Mouse (Mus musculus): ENCODE measurements around the gene Cnot1. TPM values are rescaled to one million over a fixed set of nuclear protein-coding genes. Genes with fewer than 3 reads are reported as not detected.

The Cnot1 gene
- total and polyA plus RNA-seq, 2 experiments from 2014 or later: 25.4 to 141 TPM

DNA sequence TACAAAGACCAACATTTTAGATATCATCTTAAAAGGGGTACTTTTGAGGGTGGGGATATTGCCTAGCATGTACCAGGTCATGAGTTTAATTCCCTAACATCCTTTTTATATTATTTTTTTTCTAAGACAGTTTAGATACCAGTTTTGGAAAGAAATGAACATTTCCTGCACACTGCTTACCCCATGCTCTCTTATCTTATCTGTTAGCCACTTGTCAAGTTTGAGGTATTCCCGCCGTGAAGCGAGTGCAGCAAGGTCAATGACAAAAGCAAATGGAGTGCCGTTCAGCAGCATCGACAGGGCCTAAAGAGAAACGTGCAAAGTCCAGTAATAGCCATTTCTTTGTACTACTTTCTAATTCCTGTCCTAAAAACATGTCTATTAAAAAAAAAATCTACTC is 46.9 kb downstream of the Cnot1 start:
- Histone ChIP-seq H3K4me3 (ENCODE audit: low read length) (no peak overlapping the region), H3K9me3 (ENCODE audit: low read length) (no peaks in the 10 kb centered on the region), H3K27ac (no peak overlapping the region), H3K9ac (replicated peaks; ENCODE audit: low read length) (no peak overlapping the region), H3K36me3 (ENCODE audit: insufficient read depth, low read length) (peaks cover 43% of the 10 kb centered on the region), H3K4me2 (ENCODE audit: low read depth, low read length) (no peak overlapping the region), H3K4me1 (ENCODE audit: insufficient read depth, low read length) (no peaks in the 10 kb centered on the region), H3K27me3 (ENCODE audit: insufficient read depth, low read length) (no peaks in the 10 kb centered on the region)
- no peak for ATAC-seq
- DNase-seq (ENCODE audit: low spot score): no peak
- no peak for TF ChIP-seq CTCF (IDR thresholded peaks at IDR 0.05; ENCODE audit: low read depth)
- WGBS: 95% methylated on average over 6 of the region's 6 CpGs

DNA sequence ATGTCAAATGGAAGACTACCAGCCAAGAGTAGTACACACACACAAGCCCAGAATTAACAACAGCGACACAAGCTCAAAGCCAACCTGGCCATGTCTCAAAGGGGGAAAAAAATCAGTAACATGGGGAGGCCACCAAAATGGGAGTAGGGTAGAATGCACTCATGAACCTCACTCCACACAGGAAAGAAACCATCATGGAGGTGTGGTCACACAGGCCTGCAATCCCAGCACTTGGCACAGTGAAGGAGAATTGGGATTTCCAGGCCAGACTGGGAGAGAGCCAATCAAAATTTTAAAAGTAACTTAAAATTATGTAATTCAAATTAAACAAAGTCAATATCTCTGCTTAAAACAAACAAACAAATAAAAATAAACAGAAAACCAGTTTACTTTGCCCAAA is 55.3 kb downstream of the Cnot1 start:
- ATAC-seq (no peak), DNase-seq (ENCODE audit: low spot score) (no peak)
- Histone ChIP-seq H3K27me3 (ENCODE audit: insufficient read depth, low read length) (no peaks in the 10 kb centered on the region), H3K27ac (no peak overlapping the region), H3K9me3 (ENCODE audit: low read length) (no peaks in the 10 kb centered on the region), H3K9ac (replicated peaks; ENCODE audit: low read length) (no peak overlapping the region), H3K36me3 (ENCODE audit: insufficient read depth, low read length) (peaks cover 46% of the 10 kb centered on the region), H3K4me1 (ENCODE audit: insufficient read depth, low read length) (no peaks in the 10 kb centered on the region), H3K4me3 (ENCODE audit: low read length) (no peak overlapping the region), H3K4me2 (ENCODE audit: low read depth, low read length) (no peak overlapping the region)
- 93% methylated on average over 1 of the region's 1 CpGs for WGBS
- no peak for TF ChIP-seq CTCF (IDR thresholded peaks at IDR 0.05; ENCODE audit: low read depth)

GRCm38 (mm10) chr8:95748028-95748427 is 59.2 kb downstream of the Cnot1 start:
- no peak for ATAC-seq
- Histone ChIP-seq H3K9ac (replicated peaks; ENCODE audit: low read length) (no peak overlapping the region), H3K27ac (no peak overlapping the region), H3K36me3 (ENCODE audit: insufficient read depth, low read length) (peaks cover 60% of the 10 kb centered on the region), H3K4me3 (ENCODE audit: low read length) (no peak overlapping the region), H3K4me1 (ENCODE audit: insufficient read depth, low read length) (no peaks in the 10 kb centered on the region), H3K9me3 (ENCODE audit: low read length) (no peaks in the 10 kb centered on the region), H3K27me3 (ENCODE audit: insufficient read depth, low read length) (no peaks in the 10 kb centered on the region), H3K4me2 (ENCODE audit: low read depth, low read length) (no peak overlapping the region)
- no peak for DNase-seq (ENCODE audit: low spot score)
- 97% methylated on average over 4 of the region's 4 CpGs for WGBS
- no peak for TF ChIP-seq CTCF (IDR thresholded peaks at IDR 0.05; ENCODE audit: low read depth)

GRCm38 (mm10) chr8:95741732-95742131 is 65.5 kb downstream of the Cnot1 start:
- no peak overlapping the region for H3K9ac ChIP-seq (replicated peaks; ENCODE audit: low read length)
- no peak overlapping the region for H3K4me2 ChIP-seq (ENCODE audit: low read depth, low read length)
- peaks cover 79% of the 10 kb centered on the region for H3K36me3 ChIP-seq (ENCODE audit: insufficient read depth, low read length)
- no peaks in the 10 kb centered on the region for H3K4me1 ChIP-seq (ENCODE audit: insufficient read depth, low read length)
- no peak for ATAC-seq
- no peaks in the 10 kb centered on the region for H3K27me3 ChIP-seq (ENCODE audit: insufficient read depth, low read length)
- no peak overlapping the region for H3K4me3 ChIP-seq (ENCODE audit: low read length)
- no peaks in the 10 kb centered on the region for H3K9me3 ChIP-seq (ENCODE audit: low read length)
- 89% methylated on average over 7 of the region's 7 CpGs for WGBS
- no peak overlapping the region for H3K27ac ChIP-seq
- DNase-seq (ENCODE audit: low spot score): no peak
- no peak for TF ChIP-seq CTCF (IDR thresholded peaks at IDR 0.05; ENCODE audit: low read depth)

DNA sequence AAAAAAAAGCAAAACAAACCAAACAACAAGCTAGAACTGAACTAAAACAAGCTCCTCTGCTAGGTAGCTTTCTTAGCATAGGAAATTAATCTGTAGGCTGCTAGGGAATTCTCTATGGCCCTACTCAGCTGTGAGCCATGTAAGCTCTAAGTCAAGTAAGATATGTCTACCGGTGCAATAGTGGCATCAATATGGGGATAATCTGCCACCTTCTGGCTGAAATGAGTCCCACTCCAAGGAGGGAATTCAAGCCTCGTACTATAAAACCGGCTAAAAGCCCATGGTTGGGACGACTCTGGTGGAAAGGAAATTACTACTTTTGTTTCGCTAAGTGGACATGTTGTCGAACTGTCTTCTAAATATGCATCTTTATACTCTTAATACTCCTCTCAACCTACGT is 68.7 kb downstream of the Cnot1 start:
- TF ChIP-seq CTCF (IDR thresholded peaks at IDR 0.05; ENCODE audit: low read depth): peak; percentile 57
- no peak for ATAC-seq
- H3K4me3 ChIP-seq (ENCODE audit: low read length): no peak overlapping the region
- peak; percentile 65 for DNase-seq (ENCODE audit: low spot score)
- no peaks in the 10 kb centered on the region for H3K4me1 ChIP-seq (ENCODE audit: insufficient read depth, low read length)
- no peak overlapping the region for H3K9ac ChIP-seq (replicated peaks; ENCODE audit: low read length)
- H3K4me2 ChIP-seq (ENCODE audit: low read depth, low read length): no peak overlapping the region
- H3K36me3 ChIP-seq (ENCODE audit: insufficient read depth, low read length): peaks cover 72% of the 10 kb centered on the region
- H3K9me3 ChIP-seq (ENCODE audit: low read length): no peaks in the 10 kb centered on the region
- no peaks in the 10 kb centered on the region for H3K27me3 ChIP-seq (ENCODE audit: insufficient read depth, low read length)
- WGBS: 70% methylated on average over 7 of the region's 7 CpGs
- no peak overlapping the region for H3K27ac ChIP-seq

DNA sequence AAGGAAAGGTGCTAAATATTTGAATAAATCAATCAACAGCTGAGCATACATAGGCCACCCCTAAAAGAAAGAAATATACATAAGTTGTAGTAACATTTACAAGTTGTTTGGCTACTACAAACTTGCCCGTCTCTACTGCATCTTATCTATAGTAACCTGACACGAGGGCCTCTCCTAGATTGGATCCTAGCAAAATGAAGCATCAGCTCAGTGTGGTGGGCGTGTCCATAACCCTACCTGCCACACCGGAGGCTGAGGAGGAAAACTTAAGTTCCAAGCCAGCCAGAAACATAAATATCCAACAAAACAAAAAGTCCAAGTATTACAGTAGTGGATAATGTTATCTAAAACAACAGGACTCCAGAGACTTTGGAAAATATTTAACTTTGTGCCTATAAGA is 79.6 kb downstream of the Cnot1 start:
- Histone ChIP-seq H3K4me2 (ENCODE audit: low read depth, low read length) (no peak overlapping the region), H3K27me3 (ENCODE audit: insufficient read depth, low read length) (no peaks in the 10 kb centered on the region), H3K9me3 (ENCODE audit: low read length) (no peaks in the 10 kb centered on the region), H3K9ac (replicated peaks; ENCODE audit: low read length) (no peak overlapping the region), H3K27ac (no peak overlapping the region), H3K4me1 (ENCODE audit: insufficient read depth, low read length) (no peaks in the 10 kb centered on the region), H3K36me3 (ENCODE audit: insufficient read depth, low read length) (peaks cover 64% of the 10 kb centered on the region), H3K4me3 (ENCODE audit: low read length) (no peak overlapping the region)
- DNase-seq (ENCODE audit: low spot score): no peak
- ATAC-seq: no peak
- TF ChIP-seq CTCF (IDR thresholded peaks at IDR 0.05; ENCODE audit: low read depth): no peak
- 90% methylated on average over 4 of the region's 4 CpGs for WGBS

- no peaks in the 10 kb centered on the region for H3K9me3 ChIP-seq (ENCODE audit: low read length)
- H3K4me1 ChIP-seq (ENCODE audit: insufficient read depth, low read length): no peaks in the 10 kb centered on the region
- DNase-seq (ENCODE audit: low spot score) (no peak), ATAC-seq (no peak)
- peak overlapping the region; percentile 78; the same call in 1 of the 2 replicates for H3K27ac ChIP-seq
- no peaks in the 10 kb centered on the region for H3K27me3 ChIP-seq (ENCODE audit: insufficient read depth, low read length)
- peak overlapping the region; percentile 90 for H3K4me2 ChIP-seq (ENCODE audit: low read depth, low read length)
- peak overlapping the region; percentile 82 for H3K4me3 ChIP-seq (ENCODE audit: low read length)
- peak overlapping the region; percentile 76 for H3K9ac ChIP-seq (replicated peaks; ENCODE audit: low read length)
- peaks cover 30% of the 10 kb centered on the region for H3K36me3 ChIP-seq (ENCODE audit: insufficient read depth, low read length)
- WGBS: 20% methylated on average over 21 of the region's 21 CpGs
- TF ChIP-seq CTCF (IDR thresholded peaks at IDR 0.05; ENCODE audit: low read depth): no peak
Measured at GRCm38 (mm10) chr8:95716546-95717335, 90.5 kb downstream of the Cnot1 start.
